In the genomic region with DNA sequence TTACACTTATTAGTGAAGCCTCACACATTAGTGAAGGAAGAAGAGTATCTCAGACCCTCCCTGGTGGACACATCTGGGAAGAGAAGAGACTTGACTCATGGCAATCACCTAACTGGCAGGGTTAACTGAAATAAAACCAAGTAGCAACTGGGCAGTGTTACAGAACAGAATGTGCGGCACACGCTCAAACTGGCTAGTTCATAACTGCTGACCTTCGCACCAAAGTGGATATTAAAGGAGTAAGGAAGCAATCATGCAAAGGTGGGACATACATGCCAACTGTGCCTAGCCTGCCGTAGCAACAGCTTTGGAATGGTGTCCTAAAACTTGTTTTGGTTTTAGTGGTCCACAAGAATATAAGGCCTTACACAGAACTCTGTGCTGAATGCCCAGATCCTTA, we compare ENCODE assay signal across 26 mouse cellular contexts.
DNase-seq lines count a peak whose midpoint lies in the region; ATAC-seq lines count a peak whose summit lies in the region.
"Had no signal": no experiment of that assay in that cellular context is flagged by ENCODE, and none has a peak within 500 bp of the region (broad histone marks: within the 10 kb centered on the region; RNA-seq: fewer than 3 reads in every experiment).

No protein-coding gene starts in this region.

- no peak overlapping the region for H3K4me3 ChIP-seq in kidney, embryonic 14.5 days (ENCODE audit: low read length)
- no peak overlapping the region for H3K4me3 ChIP-seq in midbrain, embryonic 11.5 days (ENCODE audit: low read depth, low read length)
- H3K4me3 ChIP-seq in midbrain, embryonic 10.5 days, result no peak overlapping the region
- H3K4me3 ChIP-seq: embryonic facial prominence, embryonic 10.5 days; embryonic facial prominence, embryonic 13.5 days; erythroblast, embryonic 14.5 days; forebrain, embryonic 12.5 days; hindbrain, embryonic 12.5 days; hindbrain, embryonic 15.5 days had no signal

- H3K4me2 ChIP-seq in kidney, embryonic 14.5 days (replicated peaks; ENCODE audit: low read depth, low read length), result no peak overlapping the region
- H3K4me2 ChIP-seq in midbrain, embryonic 11.5 days, result no peak overlapping the region
- H3K4me2 ChIP-seq: embryonic facial prominence, embryonic 13.5 days; forebrain, embryonic 12.5 days; heart, embryonic 11.5 days; hindbrain, embryonic 12.5 days; hindbrain, embryonic 15.5 days had no signal

- DNase-seq in gastrocnemius, adult 18-20 months (ENCODE audit: low spot score), result peak; percentile 49
- DNase-seq in gastrocnemius, adult 8-10 months (ENCODE audit: low spot score in 2 of 2), result no peak
- peak; percentile 25 for DNase-seq in kidney, adult 18-20 months
- no peak for DNase-seq in kidney, postnatal 10 days
- DNase-seq in kidney, adult 9 months, result peak; percentile 58
- DNase-seq in midbrain, embryonic 11.5 days (ENCODE audit: low spot score, missing footprints), result peak; percentile 37
- no peak for DNase-seq in midbrain, embryonic 10.5 days (ENCODE audit: low spot score)
- DNase-seq: adrenal gland, adult 8-10 months; adrenal gland, postnatal 25 days; cerebellum, adult 11-12 months; cerebellum, adult 8-10 months; cerebellum, postnatal 10 days; cerebellum, postnatal 36 days; embryo, embryonic 11 days; gastrocnemius, postnatal 36 days; heart, adult 11 months had no signal

- no peak overlapping the region for H3K9ac ChIP-seq in kidney, embryonic 14.5 days (ENCODE audit: low read depth, low read length)
- H3K9ac ChIP-seq in midbrain, embryonic 11.5 days (ENCODE audit: low read length), result no peak overlapping the region
- H3K9ac ChIP-seq: embryonic facial prominence, embryonic 13.5 days; forebrain, embryonic 12.5 days; hindbrain, embryonic 12.5 days; hindbrain, embryonic 15.5 days had no signal

- H3K27me3 ChIP-seq in kidney, embryonic 14.5 days (ENCODE audit: control insufficient read depth, insufficient read depth, low read length), result no peaks in the 10 kb centered on the region
- H3K27me3 ChIP-seq in midbrain, embryonic 11.5 days (ENCODE audit: control insufficient read depth, insufficient read depth, low read length), result no peaks in the 10 kb centered on the region
- no peaks in the 10 kb centered on the region for H3K27me3 ChIP-seq in midbrain, embryonic 10.5 days (ENCODE audit: low read depth, poor library complexity, severe bottlenecking)
- H3K27me3 ChIP-seq: embryonic facial prominence, embryonic 13.5 days; forebrain, embryonic 12.5 days; hindbrain, embryonic 12.5 days; hindbrain, embryonic 15.5 days had no signal

- 97% methylated on average over 4 of the region's 4 CpGs for WGBS in kidney, embryonic 14.5 days
- WGBS in midbrain, embryonic 11.5 days, result 97% methylated on average over 4 of the region's 4 CpGs
- WGBS in midbrain, embryonic 10.5 days, result 95% methylated on average over 4 of the region's 4 CpGs

- H3K4me1 ChIP-seq in kidney, embryonic 14.5 days (ENCODE audit: control insufficient read depth, insufficient read depth, low read length), result no peaks in the 10 kb centered on the region
- no peaks in the 10 kb centered on the region for H3K4me1 ChIP-seq in midbrain, embryonic 11.5 days (ENCODE audit: control insufficient read depth, insufficient read depth, low read length)
- H3K4me1 ChIP-seq in midbrain, embryonic 10.5 days, result no peaks in the 10 kb centered on the region
- H3K4me1 ChIP-seq: embryonic facial prominence, embryonic 10.5 days; embryonic facial prominence, embryonic 13.5 days; forebrain, embryonic 12.5 days; hindbrain, embryonic 12.5 days; hindbrain, embryonic 15.5 days had no signal

- no peak overlapping the region for H3K27ac ChIP-seq in kidney, embryonic 14.5 days (ENCODE audit: low read depth, low read length)
- H3K27ac ChIP-seq in midbrain, embryonic 11.5 days (ENCODE audit: low read depth, low read length), result no peak overlapping the region
- no peak overlapping the region for H3K27ac ChIP-seq in midbrain, embryonic 10.5 days (replicated peaks)
- H3K27ac ChIP-seq: embryonic facial prominence, embryonic 10.5 days; embryonic facial prominence, embryonic 13.5 days; forebrain, embryonic 12.5 days; hindbrain, embryonic 12.5 days; hindbrain, embryonic 15.5 days had no signal

- no peaks in the 10 kb centered on the region for H3K36me3 ChIP-seq in kidney, embryonic 14.5 days (ENCODE audit: control insufficient read depth, insufficient read depth, low read length)
- no peaks in the 10 kb centered on the region for H3K36me3 ChIP-seq in midbrain, embryonic 11.5 days (ENCODE audit: control insufficient read depth, insufficient read depth, low read length)
- H3K36me3 ChIP-seq in midbrain, embryonic 10.5 days, result no peaks in the 10 kb centered on the region
- H3K36me3 ChIP-seq: embryonic facial prominence, embryonic 10.5 days; embryonic facial prominence, embryonic 13.5 days; forebrain, embryonic 12.5 days; hindbrain, embryonic 12.5 days; hindbrain, embryonic 15.5 days had no signal

- H3K9me3 ChIP-seq in kidney, embryonic 14.5 days (ENCODE audit: control insufficient read depth, low read length), result no peaks in the 10 kb centered on the region
- no peaks in the 10 kb centered on the region for H3K9me3 ChIP-seq in midbrain, embryonic 11.5 days (ENCODE audit: control insufficient read depth, low read length)
- no peaks in the 10 kb centered on the region for H3K9me3 ChIP-seq in midbrain, embryonic 10.5 days (replicated peaks)
- H3K9me3 ChIP-seq: embryonic facial prominence, embryonic 10.5 days; embryonic facial prominence, embryonic 13.5 days; forebrain, embryonic 12.5 days; hindbrain, embryonic 12.5 days; hindbrain, embryonic 15.5 days had no signal

- no peak for ATAC-seq in kidney, embryonic 14.5 days (ENCODE audit: low FRiP score, low TSS enrichment)
- no peak for ATAC-seq in midbrain, embryonic 11.5 days (ENCODE audit: low FRiP score)
- ATAC-seq: activated CD4-positive, CD25-positive, alpha-beta regulatory T cell, adult 4 months; forebrain, embryonic 16.5 days had no signal

Comparison
In these comparisons a context has a peak if more than half of its experiments do, and no peak if none do; other contexts are left out.
1. DNase-seq: peak in gastrocnemius, adult 18-20 months (single experiment), kidney, adult 18-20 months (single experiment), kidney, adult 9 months (single experiment) and midbrain, embryonic 11.5 days (single experiment); none in gastrocnemius, adult 8-10 months (0 of 2), kidney, postnatal 10 days (single experiment) and midbrain, embryonic 10.5 days (single experiment).